Comparison of ENCODE assay signal across 17 mouse cellular contexts in the genomic region with DNA sequence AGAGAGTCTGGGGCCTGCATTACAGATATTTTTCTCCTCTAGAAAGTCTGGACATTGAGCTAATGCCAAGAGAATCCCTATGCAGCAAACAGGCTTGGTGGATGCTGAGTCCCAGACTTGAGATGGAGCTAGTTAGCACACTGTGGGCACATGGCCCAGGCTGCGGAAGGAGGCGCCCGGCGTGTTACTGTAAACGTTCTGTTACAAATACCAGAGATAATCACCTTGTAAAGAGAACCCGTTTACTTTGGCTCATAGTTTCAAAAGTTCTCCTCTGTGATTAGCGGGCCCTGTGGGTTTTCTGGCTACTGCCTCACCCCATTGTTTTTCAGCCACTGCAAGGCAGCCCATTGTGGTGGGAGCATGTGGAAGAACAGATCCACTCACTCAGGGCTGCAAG.
DNase-seq lines count a peak whose midpoint lies in the region; ATAC-seq and TF ChIP-seq lines count a peak whose summit lies in the region.
"Had no signal": no experiment of that assay in that cellular context is flagged by ENCODE, and none has a peak within 500 bp of the region (broad histone marks: within the 10 kb centered on the region; RNA-seq: fewer than 3 reads in every experiment).

No protein-coding gene starts in this region.

- WGBS in forebrain, embryonic 16.5 days = 40% methylated on average over 7 of the region's 7 CpGs
- 57% methylated on average over 7 of the region's 7 CpGs for WGBS in forebrain, embryonic 13.5 days
- 41% methylated on average over 7 of the region's 7 CpGs for WGBS in lung, embryonic 14.5 days
- WGBS in liver, embryonic 15.5 days (ENCODE audit: insufficient replicate concordance) = 22% methylated on average over 7 of the region's 7 CpGs

- no peak overlapping the region for H3K9ac ChIP-seq in forebrain, embryonic 16.5 days (replicated peaks; ENCODE audit: low read depth, low read length)
- H3K9ac ChIP-seq in forebrain, embryonic 13.5 days = no peak overlapping the region
- no peak overlapping the region for H3K9ac ChIP-seq in lung, embryonic 14.5 days
- no peak overlapping the region for H3K9ac ChIP-seq in liver, embryonic 15.5 days

- peak; percentile 44 for DNase-seq in lung, embryonic 14.5 days
- no peak for DNase-seq in lung, postnatal 4 days
- peak; percentile 62 for DNase-seq in brain, embryonic 14.5 days (ENCODE audit: low read depth)
- DNase-seq in ovary, postnatal 10 days (ENCODE audit: low spot score) = no peak
- DNase-seq in spleen, postnatal 10 days (ENCODE audit: low spot score in 2 of 2) = no peak
- DNase-seq: adrenal gland, adult 8-10 months; cerebellum, adult 9-11 months; gastrocnemius, adult 2 months; heart, adult 18-20 months; heart, postnatal 14 days; kidney, adult 18-20 months; thymus, adult 18-20 months had no signal

- 0 out of 2 replicates have a peak, but pooled peaks have one; percentile 40 for ATAC-seq in forebrain, embryonic 16.5 days
- ATAC-seq in forebrain, embryonic 13.5 days = no peak
- ATAC-seq in lung, embryonic 14.5 days (ENCODE audit: insufficient read depth) = no peak
- no peak for ATAC-seq in liver, embryonic 15.5 days (ENCODE audit: insufficient read depth)
- ATAC-seq: hindbrain, embryonic 16.5 days had no signal

- H3K27ac ChIP-seq in forebrain, embryonic 16.5 days (ENCODE audit: low read length) = no peak overlapping the region
- no peak overlapping the region for H3K27ac ChIP-seq in forebrain, embryonic 13.5 days
- no peak overlapping the region for H3K27ac ChIP-seq in lung, embryonic 14.5 days (ENCODE audit: low read depth)
- H3K27ac ChIP-seq in liver, embryonic 15.5 days (replicated peaks) = no peak overlapping the region
- H3K27ac ChIP-seq: gastrocnemius, adult 2 months had no signal

- peaks cover 3% of the 10 kb centered on the region; the same call in 1 of the 2 replicates for H3K9me3 ChIP-seq in forebrain, embryonic 16.5 days (ENCODE audit: control insufficient read depth, low read length)
- H3K9me3 ChIP-seq in forebrain, embryonic 13.5 days (replicated peaks) = no peaks in the 10 kb centered on the region
- H3K9me3 ChIP-seq in lung, embryonic 14.5 days (ENCODE audit: low read depth, low read length) = no peaks in the 10 kb centered on the region
- no peaks in the 10 kb centered on the region for H3K9me3 ChIP-seq in liver, embryonic 15.5 days (replicated peaks)

- TF ChIP-seq CTCF in lung, embryonic 14.5 days (IDR thresholded peaks at IDR 0.05; ENCODE audit: low read depth) = no peak
- TF ChIP-seq CTCF in brain, embryonic 14.5 days (IDR thresholded peaks at IDR 0.05; ENCODE audit: borderline replicate concordance, extremely low read depth, insufficient read depth, insufficient read length) = no peak

- TF ChIP-seq POLR2A in brain, embryonic 14.5 days (IDR thresholded peaks at IDR 0.05; ENCODE audit: borderline replicate concordance, extremely low read depth, insufficient read depth, insufficient read length, poor library complexity, severe bottlenecking) = no peak

- H3K27me3 ChIP-seq in forebrain, embryonic 16.5 days (replicated peaks; ENCODE audit: control insufficient read depth, insufficient read depth, low read length) = no peaks in the 10 kb centered on the region
- H3K27me3 ChIP-seq in forebrain, embryonic 13.5 days = no peaks in the 10 kb centered on the region
- H3K27me3 ChIP-seq in lung, embryonic 14.5 days (ENCODE audit: insufficient read depth, low read length) = no peaks in the 10 kb centered on the region
- H3K27me3 ChIP-seq in liver, embryonic 15.5 days = no peaks in the 10 kb centered on the region; the same call in 1 of the 2 replicates

- H3K4me1 ChIP-seq in forebrain, embryonic 16.5 days (replicated peaks; ENCODE audit: control insufficient read depth, insufficient read depth, low read length) = peaks cover 2% of the 10 kb centered on the region; the same call in 1 of the 2 replicates
- no peaks in the 10 kb centered on the region; the same call in 1 of the 2 replicates for H3K4me1 ChIP-seq in forebrain, embryonic 13.5 days
- H3K4me1 ChIP-seq in lung, embryonic 14.5 days (ENCODE audit: insufficient read depth) = no peaks in the 10 kb centered on the region
- peaks cover 34% of the 10 kb centered on the region for H3K4me1 ChIP-seq in liver, embryonic 15.5 days (replicated peaks)

- no peak overlapping the region for H3K4me2 ChIP-seq in forebrain, embryonic 16.5 days (ENCODE audit: low read length)
- no peak overlapping the region for H3K4me2 ChIP-seq in forebrain, embryonic 13.5 days
- no peak overlapping the region for H3K4me2 ChIP-seq in lung, embryonic 14.5 days
- peak overlapping the region; percentile 10; the same call in 1 of the 2 replicates for H3K4me2 ChIP-seq in liver, embryonic 15.5 days
- H3K4me2 ChIP-seq: midbrain, embryonic 11.5 days had no signal

- no peak overlapping the region for H3K4me3 ChIP-seq in forebrain, embryonic 16.5 days (replicated peaks; ENCODE audit: low read length)
- no peak overlapping the region for H3K4me3 ChIP-seq in forebrain, embryonic 13.5 days
- H3K4me3 ChIP-seq in lung, embryonic 14.5 days (ENCODE audit: low read depth, low read length) = no peak overlapping the region
- no peak overlapping the region for H3K4me3 ChIP-seq in liver, embryonic 15.5 days (replicated peaks)
- H3K4me3 ChIP-seq: gastrocnemius, adult 2 months had no signal

- no peaks in the 10 kb centered on the region for H3K36me3 ChIP-seq in forebrain, embryonic 16.5 days (ENCODE audit: control insufficient read depth, insufficient read depth)
- no peaks in the 10 kb centered on the region for H3K36me3 ChIP-seq in forebrain, embryonic 13.5 days (ENCODE audit: poor library complexity, severe bottlenecking)
- no peaks in the 10 kb centered on the region for H3K36me3 ChIP-seq in lung, embryonic 14.5 days (ENCODE audit: insufficient read depth)
- H3K36me3 ChIP-seq in liver, embryonic 15.5 days (replicated peaks) = no peaks in the 10 kb centered on the region

Comparison
In these comparisons a context has a peak if more than half of its experiments do, and no peak if none do; other contexts are left out.
1. DNase-seq: peak in lung, embryonic 14.5 days (single experiment) and brain, embryonic 14.5 days (single experiment); none in lung, postnatal 4 days (0 of 2), ovary, postnatal 10 days (single experiment) and spleen, postnatal 10 days (0 of 2).